Mouse (Mus musculus) thymus, postnatal 0 days (tissue): ENCODE measurements around the gene Phc3. TPM values are rescaled to one million over a fixed set of nuclear protein-coding genes. Genes with fewer than 3 reads are reported as not detected.
A peak's percentile ranks its signal among the peaks of the same experiment; 100 is the strongest.
"Not testable (repeated sequence)": the region's sequence is repeated elsewhere in the genome, so short reads cannot be mapped to it uniquely, and the experiment has no call there.

Source experiments
- DNase-seq: peaks from one replicate; pipeline ENCODE4 v3.0.0-alpha.2; 2015; ENCODE audit warnings: low spot score
- polyA plus RNA-seq: library from polyadenylated mRNA; unstranded; fragments of >200 nt; fragmentation: Nextera tagmentation; extraction: Ambion mirVana; gene quantifications from 2 replicates; pipeline ENCODE4 v1.2.1, GENCODE M21; 2015

Phc3 gene
- polyA plus RNA-seq, 1 experiment from 2014 or later = 5.3 TPM

GRCm38 (mm10) chr3:30876709-30877108, 92.5 kb downstream of the Phc3 start:
- no peak for DNase-seq

- DNase-seq = no peak
Measured at GRCm38 (mm10) chr3:30869995-30870394, 99.2 kb downstream of the Phc3 start.

- no peak for DNase-seq
Measured at GRCm38 (mm10) chr3:30868625-30869024, 100.6 kb downstream of the Phc3 start.

- DNase-seq = no peak
Measured at GRCm38 (mm10) chr3:30868176-30868575, 101.0 kb downstream of the Phc3 start.

GRCm38 (mm10) chr3:30864640-30865039, 104.6 kb downstream of the Phc3 start:
- no peak for DNase-seq

- peak; percentile 17 for DNase-seq
Measured at GRCm38 (mm10) chr3:30863712-30864435, 105.3 kb downstream of the Phc3 start.

- DNase-seq = no peak
Measured at GRCm38 (mm10) chr3:30860705-30861104, 108.5 kb downstream of the Phc3 start.

GRCm38 (mm10) chr3:30859599-30859998, 109.6 kb downstream of the Phc3 start:
- DNase-seq = not testable (repeated sequence)

GRCm38 (mm10) chr3:30855604-30856458, 113.4 kb downstream of the Phc3 start, which contains the start of gene Gpr160:
Gpr160 (plus strand) TSS chr3:30855950.
- peak; percentile 75 for DNase-seq

- no peak for DNase-seq
Measured at GRCm38 (mm10) chr3:30853596-30853995, 115.6 kb downstream of the Phc3 start.

GRCm38 (mm10) chr3:30851422-30851821, 117.8 kb downstream of the Phc3 start:
- DNase-seq = no peak

Other genes starting within 250 kb of the Phc3 start
- gene Samd7, start 223.1 kb downstream of the Phc3 start, polyA plus RNA-seq = 0.08 TPM in 1 of 2 replicates, not detected in the other
- gene Sec62, start 176.5 kb downstream of the Phc3 start, polyA plus RNA-seq = 120 and 125 TPM in 2 replicates
- gene Gpr160, start 113.5 kb downstream of the Phc3 start, polyA plus RNA-seq = 6.6 and 7.5 TPM in 2 replicates
- gene Prkci, start 26.3 kb upstream of the Phc3 start, polyA plus RNA-seq = 15.0 and 15.9 TPM in 2 replicates
- 14.6 and 17.0 TPM in 2 replicates for gene Skil, start 125.6 kb upstream of the Phc3 start, polyA plus RNA-seq
- gene Cldn11, start 180.5 kb upstream of the Phc3 start, polyA plus RNA-seq = 0.21 and 0.55 TPM in 2 replicates